Mouse (Mus musculus): Measurements from ENCODE around the gene Ube2q1.
A peak's percentile ranks its signal among the peaks of the same experiment; 100 is the strongest.
"Not testable (repeated sequence)": the region's sequence is repeated elsewhere in the genome, so short reads cannot be mapped to it uniquely, and the experiment has no call there.

The Ube2q1 gene

GRCm38 (mm10) chr3:89788680-89789352 lies 15.4 kb downstream of the Ube2q1 start:
- no peak for DNase-seq

GRCm38 (mm10) chr3:89794616-89795015 lies 21.2 kb downstream of the Ube2q1 start:
- DNase-seq: no peak

- DNase-seq: no peak
These were observed 22.3 kb downstream of the Ube2q1 start for GRCm38 (mm10) chr3:89795746-89796145.

GRCm38 (mm10) chr3:89796358-89796757 lies 22.9 kb downstream of the Ube2q1 start:
- no peak for DNase-seq

- DNase-seq: no peak
These were observed 25.1 kb downstream of the Ube2q1 start for GRCm38 (mm10) chr3:89798518-89798917.

- DNase-seq: no peak
These were observed 26.1 kb downstream of the Ube2q1 start for GRCm38 (mm10) chr3:89799476-89799875.

GRCm38 (mm10) chr3:89800078-89800477 lies 26.7 kb downstream of the Ube2q1 start:
- DNase-seq: not testable (repeated sequence)

- DNase-seq: no peak
These were observed 27.5 kb downstream of the Ube2q1 start for GRCm38 (mm10) chr3:89800774-89801506.

- DNase-seq: no peak
These were observed 28.1 kb downstream of the Ube2q1 start for GRCm38 (mm10) chr3:89801507-89801847.

- DNase-seq: no peak
These were observed 29.5 kb downstream of the Ube2q1 start for GRCm38 (mm10) chr3:89802876-89803275.

GRCm38 (mm10) chr3:89805179-89805578 lies 31.8 kb downstream of the Ube2q1 start:
- no peak for DNase-seq

GRCm38 (mm10) chr3:89806751-89807150 lies 33.3 kb downstream of the Ube2q1 start:
- DNase-seq: peak; percentile 32

- DNase-seq: no peak
These were observed 33.8 kb downstream of the Ube2q1 start for GRCm38 (mm10) chr3:89807171-89807570.

GRCm38 (mm10) chr3:89807881-89808280 lies 34.5 kb downstream of the Ube2q1 start:
- no peak for DNase-seq

GRCm38 (mm10) chr3:89808638-89809037 lies 35.2 kb downstream of the Ube2q1 start:
- DNase-seq: no peak

GRCm38 (mm10) chr3:89810841-89811240 lies 37.4 kb downstream of the Ube2q1 start:
- peak; percentile 26 for DNase-seq

- DNase-seq: no peak
These were observed 38.8 kb downstream of the Ube2q1 start for GRCm38 (mm10) chr3:89812166-89812565.

- no peak for DNase-seq
These were observed 40.6 kb downstream of the Ube2q1 start for GRCm38 (mm10) chr3:89814051-89814450.

GRCm38 (mm10) chr3:89817056-89817455 lies 43.6 kb downstream of the Ube2q1 start:
- DNase-seq: peak; percentile 67

GRCm38 (mm10) chr3:89818605-89819004 lies 45.2 kb downstream of the Ube2q1 start:
- DNase-seq: no peak

GRCm38 (mm10) chr3:89819897-89820296 lies 46.5 kb downstream of the Ube2q1 start:
- DNase-seq: peak; percentile 45

- DNase-seq: no peak
These were observed 47.1 kb downstream of the Ube2q1 start for GRCm38 (mm10) chr3:89820311-89821095.

- DNase-seq: no peak
These were observed 47.7 kb downstream of the Ube2q1 start for GRCm38 (mm10) chr3:89821096-89821513.
